25 mouse cellular contexts compared by ENCODE assay signal in genomic region chr3:101066175-101066574, GRCm38 (mm10). TPM values are rescaled to one million over a fixed set of nuclear protein-coding genes. Genes with fewer than 3 reads are reported as not detected.
DNase-seq lines count a peak whose midpoint lies in the region; TF ChIP-seq lines count a peak whose summit lies in the region.
"Had no signal": no experiment of that assay in that cellular context is flagged by ENCODE, and none has a peak within 500 bp of the region (broad histone marks: within the 10 kb centered on the region; RNA-seq: fewer than 3 reads in every experiment).

No protein-coding gene starts in this region.

- peak; percentile 23 for DNase-seq in gastrocnemius, adult 18-20 months (ENCODE audit: low spot score)
- no peak for DNase-seq in gastrocnemius, postnatal 14 days
- DNase-seq in lung, postnatal 36 days, result peak; percentile 33
- DNase-seq in lung, postnatal 4 days, result no peak
- DNase-seq in induced T-regulatory cell, adult 2 months (ENCODE audit: low read depth), result peak; percentile 36
- DNase-seq in c-Kit-positive CD71-positive TER-119-positive erythroid progenitor cells, embryonic 14.5 days (ENCODE audit: low spot score), result no peak
- DNase-seq in kidney, adult 2 months, result no peak
- DNase-seq in spleen, postnatal 36 days (ENCODE audit: low spot score in 2 of 2), result no peak
- DNase-seq: adrenal gland, adult 2 months; B cell, adult 2 months; cerebellum, adult 11 months; cerebellum, postnatal 36 days; gastrocnemius, postnatal 36 days; heart, postnatal 36 days; kidney, postnatal 4 days; left cerebral cortex, postnatal 4 days; right cerebral cortex, postnatal 14 days; thymus, postnatal 36 days had no signal

- no peak for TF ChIP-seq CTCF in kidney, adult 2 months (conservative IDR thresholded peaks at IDR 0.05; ENCODE audit: insufficient read depth, insufficient read length, low read depth, low read length)

- no peak overlapping the region for H3K27ac ChIP-seq in kidney, adult 2 months (ENCODE audit: insufficient read depth, low read depth, low read length)
- H3K27ac ChIP-seq: embryonic facial prominence, embryonic 10.5 days; heart, embryonic 10.5 days; hindbrain, postnatal 0 days had no signal

- WGBS in kidney, adult 2 months, result 88% methylated on average over 6 of the region's 6 CpGs

- no peaks in the 10 kb centered on the region for H3K4me1 ChIP-seq in kidney, adult 2 months (ENCODE audit: control insufficient read depth, insufficient read depth, low read length)
- H3K4me1 ChIP-seq: megakaryocyte, embryonic 14.5 days had no signal

- no peak for TF ChIP-seq POLR2A in kidney, adult 2 months (IDR thresholded peaks at IDR 0.05; ENCODE audit: low read depth, low read length)

- H3K36me3 ChIP-seq in kidney, adult 2 months (ENCODE audit: control insufficient read depth, insufficient read depth, low read length), result no peaks in the 10 kb centered on the region
- H3K36me3 ChIP-seq: G1E had no signal

- H3K4me3 ChIP-seq in kidney, adult 2 months (ENCODE audit: insufficient read depth, low read depth, low read length), result no peak overlapping the region
- H3K4me3 ChIP-seq: embryonic facial prominence, embryonic 10.5 days; heart, embryonic 10.5 days; megakaryocyte, embryonic 14.5 days had no signal

- intact Hi-C loops in gastrocnemius, postnatal 14 days (cut with DNase I; ENCODE audit: low total_unique reads), result no loop called here

- H3K27me3 ChIP-seq in kidney, adult 2 months (replicated peaks; ENCODE audit: control insufficient read depth, insufficient read depth, low read length), result no peaks in the 10 kb centered on the region

RNA-seq across cellular contexts. Expression of gene Cd101, which starts 36.8 kb away (rescaled TPM):
- total RNA-seq in gastrocnemius, adult 18-20 months (2021), result under 1 TPM in 1 of 2 experiments, not detected in 1; 0.07 TPM
- total RNA-seq in gastrocnemius, postnatal 14 days (2021), result under 1 TPM; 0.39 to 0.55 TPM
- polyA plus RNA-seq in kidney, adult 2 months (2012; rRNA removed), result 0.03 and 0.16 TPM in 2 replicates
- total RNA-seq: liver, adult 2 months had no signal
- polyA plus RNA-seq: embryonic facial prominence, embryonic 10.5 days; G1E; kidney, embryonic 14.5 days had no signal

RNA-seq across cellular contexts. Expression of gene Ptgfrn, which starts 43.9 kb away (rescaled TPM):
- total RNA-seq in gastrocnemius, adult 18-20 months (2021), result 1 to 10 TPM; 6.7 to 8.5 TPM
- 10 to 100 TPM; 31.6 to 39.6 TPM for total RNA-seq in gastrocnemius, postnatal 14 days (2021)
- polyA plus RNA-seq in kidney, adult 2 months (2012; rRNA removed), result 5.2 and 5.5 TPM in 2 replicates
- polyA plus RNA-seq: G1E had no signal

Comparison
In these comparisons a context has a peak if more than half of its experiments do, and no peak if none do; other contexts are left out.
1. DNase-seq: peak in gastrocnemius, adult 18-20 months (single experiment), lung, postnatal 36 days (single experiment) and induced T-regulatory cell, adult 2 months (single experiment); none in gastrocnemius, postnatal 14 days (single experiment), lung, postnatal 4 days (0 of 2), c-Kit-positive CD71-positive TER-119-positive erythroid progenitor cells, embryonic 14.5 days (single experiment), kidney, adult 2 months (single experiment) and spleen, postnatal 36 days (0 of 2).